Mouse (Mus musculus) mesoderm, embryonic 11.5 days (tissue): ENCODE data around the gene Cyp4f39.
A peak's percentile ranks its signal among the peaks of the same experiment; 100 is the strongest.
"Not testable (repeated sequence)": the region's sequence is repeated elsewhere in the genome, so short reads cannot be mapped to it uniquely, and the experiment has no call there.

Experiments
- DNase-seq: peaks from one replicate; pipeline ENCODE4 v3.0.0-alpha.2; 2012; ENCODE audit warnings: low read depth, low spot score

Gene Cyp4f39

DNA sequence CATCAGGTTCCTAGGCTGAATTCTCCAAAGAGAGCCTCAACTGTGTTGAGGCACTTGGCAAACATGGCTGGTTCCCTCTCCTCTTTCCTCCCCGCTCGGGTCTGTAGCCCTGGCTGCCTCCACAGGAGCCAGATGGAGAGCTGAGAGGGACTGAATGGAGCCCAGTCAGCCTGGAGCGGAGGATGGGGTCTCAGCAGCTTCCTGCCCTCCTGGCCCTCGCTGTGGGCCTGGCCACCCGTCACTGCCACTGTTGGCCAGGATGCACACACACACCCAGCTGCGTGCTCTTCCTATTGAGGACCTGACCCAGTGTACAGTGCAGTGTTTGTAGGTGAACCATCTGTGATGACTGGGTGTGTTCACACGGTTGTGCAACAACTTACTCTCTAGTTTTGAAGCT is 19.7 kb downstream of the Cyp4f39 start:
- DNase-seq, result no peak

DNA sequence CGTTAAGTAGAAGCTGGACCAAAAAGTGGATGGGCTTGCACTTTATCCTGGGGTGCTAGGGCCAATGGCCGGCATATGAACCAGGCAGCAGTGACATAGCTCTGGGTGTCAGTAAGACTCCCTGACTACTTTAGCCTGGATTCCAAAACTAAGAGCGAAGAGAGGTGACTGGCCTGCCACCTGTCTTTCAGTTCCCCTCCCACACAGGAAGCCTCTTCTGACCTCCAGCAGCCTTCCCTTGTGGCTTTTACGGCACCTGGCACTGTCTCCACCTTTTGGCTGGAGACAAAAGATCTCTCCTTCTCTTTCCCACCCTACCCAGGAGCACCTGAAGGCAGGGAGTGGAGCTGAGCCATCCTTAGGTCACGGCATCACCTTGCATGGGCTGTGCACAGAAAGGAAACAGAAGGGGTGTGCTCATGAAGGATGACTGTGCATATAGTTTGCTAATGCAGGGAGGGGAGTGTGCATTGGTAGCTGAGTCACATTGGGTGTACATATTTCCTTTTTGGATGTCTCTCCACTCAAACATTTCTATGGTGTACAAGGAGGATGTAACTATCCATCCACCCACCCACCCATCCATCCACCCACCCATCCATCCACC is 22.5 kb downstream of the Cyp4f39 start:
- no peak for DNase-seq

DNA sequence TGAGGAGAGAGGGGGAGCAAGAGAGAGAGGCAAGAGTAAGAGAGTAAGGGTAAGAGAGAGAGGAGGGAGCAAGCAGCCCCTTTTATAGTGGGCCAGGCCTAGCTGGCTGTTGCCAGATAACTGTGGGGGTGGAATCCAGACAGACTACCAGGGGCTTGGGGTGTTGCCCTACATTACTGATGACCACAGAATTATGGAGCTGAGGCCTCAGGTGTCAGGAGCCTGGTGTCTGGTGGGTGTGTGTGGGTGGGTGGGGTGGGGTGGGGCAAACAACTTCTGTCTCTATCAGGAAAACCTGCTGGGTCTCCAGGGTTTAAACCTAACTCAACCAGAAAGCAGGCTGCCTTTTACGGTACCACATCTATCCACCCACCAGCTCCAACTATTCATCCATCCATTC is 24.7 kb downstream of the Cyp4f39 start:
- DNase-seq, result no peak

DNA sequence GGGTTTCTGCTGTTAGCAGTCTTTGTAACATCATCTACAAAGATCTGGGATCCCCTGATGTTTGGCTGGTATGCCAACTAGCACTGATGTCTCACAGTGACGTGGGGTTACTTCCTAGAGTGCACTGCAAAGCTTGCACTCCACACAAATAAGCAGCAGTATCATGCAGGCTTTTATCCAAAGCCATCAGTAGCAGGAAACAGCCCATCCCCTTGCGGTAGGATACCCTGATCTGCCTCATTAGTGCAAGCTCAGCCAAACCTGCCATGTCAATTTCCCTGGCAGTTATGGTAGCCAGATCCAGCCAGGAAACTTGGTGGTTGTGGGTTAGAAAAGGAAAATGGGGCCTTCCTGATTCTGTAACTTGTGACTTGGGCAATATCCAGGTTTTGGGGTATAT is 26.2 kb downstream of the Cyp4f39 start:
- DNase-seq, result no peak

DNA sequence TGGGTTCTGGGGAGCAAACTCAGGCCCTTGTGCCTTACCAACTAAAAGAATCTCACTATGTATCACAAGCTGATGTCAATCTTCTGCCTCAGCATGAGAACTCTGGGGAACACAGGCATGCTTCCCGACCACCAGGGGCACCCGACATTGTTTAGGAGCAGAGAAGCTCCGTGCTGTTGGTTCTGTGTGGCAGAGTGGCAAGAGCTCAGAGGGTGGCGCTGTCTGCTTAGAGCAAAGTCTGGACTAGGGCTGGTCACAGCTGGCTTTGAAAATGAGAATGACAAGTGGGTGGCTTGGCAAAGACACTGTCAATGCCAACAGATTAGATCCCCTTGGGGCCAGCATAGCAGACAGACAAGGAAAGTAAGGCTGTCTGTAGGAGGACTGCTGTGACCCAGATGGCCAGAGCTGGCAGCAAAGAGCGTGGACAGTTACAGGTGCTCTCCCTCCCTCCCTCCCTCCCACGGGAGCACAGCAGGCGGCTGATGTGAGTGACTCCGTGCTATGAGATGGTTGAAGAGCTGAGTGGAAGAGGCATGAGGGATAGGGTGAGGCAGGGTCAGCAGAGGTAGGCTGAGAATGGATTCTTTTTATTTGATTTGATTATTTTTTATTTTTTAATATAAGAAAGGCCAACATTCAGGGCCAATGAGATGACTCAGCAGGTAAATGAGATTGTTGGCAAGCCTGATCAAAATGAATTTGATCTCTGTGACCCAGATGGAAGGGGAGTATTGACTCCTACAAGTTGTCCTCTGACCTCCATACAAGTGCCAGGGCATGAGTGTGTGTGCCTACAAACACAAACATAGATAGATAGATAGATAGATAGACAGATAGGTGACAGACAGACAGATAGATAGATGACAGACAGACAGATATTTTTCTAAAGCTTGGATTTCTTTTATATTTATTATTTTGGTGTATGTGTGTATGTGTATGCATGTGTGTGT is 27.3 kb downstream of the Cyp4f39 start:
- peak; percentile 11 for DNase-seq

DNA sequence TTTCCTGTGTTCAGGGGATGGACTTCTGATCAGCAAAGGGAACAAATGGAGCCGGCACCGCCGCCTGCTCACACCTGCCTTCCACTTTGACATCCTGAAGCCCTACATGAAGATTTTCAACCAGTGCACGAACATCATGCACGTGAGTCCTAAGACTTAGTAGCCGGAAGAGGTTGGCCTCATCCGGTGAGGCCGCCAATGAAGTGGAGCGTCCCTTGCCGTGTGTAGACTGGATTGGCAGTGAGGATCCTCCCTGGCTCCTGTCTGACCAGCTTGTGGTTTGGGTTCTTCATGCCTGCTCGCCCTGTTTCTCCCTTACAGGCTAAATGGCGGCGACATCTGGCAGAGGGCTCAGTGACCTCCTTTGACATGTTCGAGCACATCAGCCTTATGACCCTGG is 29.2 kb downstream of the Cyp4f39 start:
- DNase-seq, result no peak

DNA sequence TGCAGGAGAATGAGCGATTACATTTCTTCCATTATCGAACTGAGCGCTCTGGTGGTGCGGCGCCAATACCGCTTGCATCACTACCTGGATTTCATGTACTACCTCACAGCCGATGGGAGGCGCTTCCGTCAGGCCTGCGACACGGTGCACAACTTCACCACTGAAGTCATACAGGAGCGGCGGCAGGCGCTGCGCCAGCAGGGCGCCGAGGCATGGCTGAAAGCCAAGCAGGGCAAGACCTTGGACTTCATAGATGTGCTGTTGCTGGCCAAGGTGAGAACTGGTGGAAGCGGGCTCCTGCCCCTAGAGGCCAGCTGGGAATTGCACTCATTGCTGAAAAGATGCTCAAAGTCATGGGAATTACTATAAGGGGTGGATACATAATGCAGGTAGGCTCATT is 30.7 kb downstream of the Cyp4f39 start:
- DNase-seq, result peak; percentile 68

DNA sequence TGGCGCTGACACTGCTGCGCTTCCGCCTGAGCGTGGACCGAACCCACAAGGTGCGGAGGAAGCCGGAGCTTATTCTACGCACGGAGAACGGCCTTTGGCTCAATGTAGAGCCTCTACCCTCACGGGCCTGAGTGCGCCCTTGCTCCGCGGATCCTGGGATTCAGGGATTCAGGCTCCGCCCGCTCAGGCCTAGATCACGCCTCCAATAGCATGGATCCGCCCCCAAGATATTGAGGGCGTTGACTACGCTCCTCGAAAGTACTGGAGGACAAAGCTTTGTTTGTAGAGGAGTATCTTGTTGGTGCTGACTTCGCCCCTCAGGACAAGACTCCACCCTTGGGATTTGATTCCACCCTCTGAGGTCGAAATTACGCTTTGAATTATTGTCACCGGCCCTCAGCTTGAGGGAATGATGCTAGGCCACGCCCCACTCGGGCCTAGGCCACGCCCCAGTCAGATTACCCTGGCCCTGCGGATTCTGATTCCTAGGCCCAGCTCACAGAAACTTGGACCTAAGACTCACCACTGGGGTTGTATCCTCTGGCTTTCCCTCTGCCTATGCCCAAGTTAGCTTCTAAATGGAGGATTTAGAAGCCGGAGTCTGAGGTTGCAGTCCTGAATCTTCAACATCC is 39.9 kb downstream of the Cyp4f39 start:
- peak; percentile 48 for DNase-seq

DNA sequence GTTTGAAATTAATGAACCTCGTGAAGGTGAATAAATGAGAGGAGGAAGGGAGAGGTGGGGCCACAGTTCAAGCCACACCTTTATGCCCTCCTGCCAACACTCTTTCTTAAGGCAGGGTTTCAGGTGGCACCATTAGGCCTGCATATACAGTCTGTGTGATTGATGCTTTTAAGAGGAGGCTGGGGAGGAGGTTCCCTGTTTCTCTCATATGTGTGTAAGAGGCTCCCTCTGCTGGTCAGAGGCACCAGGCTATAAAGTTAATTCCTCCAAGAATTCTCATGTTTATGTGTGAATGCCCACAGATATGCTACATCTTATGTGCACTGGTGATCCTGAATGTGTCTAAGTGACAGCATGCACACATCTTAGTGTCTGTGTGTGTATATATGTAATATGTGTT is 42.1 kb downstream of the Cyp4f39 start:
- peak; percentile 77 for DNase-seq

DNA sequence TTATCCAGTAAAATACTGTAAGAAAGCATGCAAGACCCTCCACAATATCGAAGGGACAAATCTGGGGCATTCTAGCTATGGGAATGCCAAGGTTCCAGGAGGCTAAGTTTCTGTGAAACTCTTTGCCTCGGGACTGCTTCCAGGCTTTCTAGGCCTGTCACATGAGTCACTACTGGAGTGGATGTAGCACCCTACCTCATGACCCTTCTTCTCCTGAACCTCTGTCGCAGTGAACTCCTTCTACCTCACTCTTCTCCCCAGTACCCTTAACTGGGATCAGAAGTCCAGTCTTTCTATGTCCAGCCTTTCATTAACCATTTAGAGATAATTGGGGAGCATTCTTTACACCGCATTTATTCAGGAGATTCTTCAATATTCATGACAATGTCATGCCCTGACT is 48.0 kb downstream of the Cyp4f39 start:
- DNase-seq, result not testable (repeated sequence)

DNA sequence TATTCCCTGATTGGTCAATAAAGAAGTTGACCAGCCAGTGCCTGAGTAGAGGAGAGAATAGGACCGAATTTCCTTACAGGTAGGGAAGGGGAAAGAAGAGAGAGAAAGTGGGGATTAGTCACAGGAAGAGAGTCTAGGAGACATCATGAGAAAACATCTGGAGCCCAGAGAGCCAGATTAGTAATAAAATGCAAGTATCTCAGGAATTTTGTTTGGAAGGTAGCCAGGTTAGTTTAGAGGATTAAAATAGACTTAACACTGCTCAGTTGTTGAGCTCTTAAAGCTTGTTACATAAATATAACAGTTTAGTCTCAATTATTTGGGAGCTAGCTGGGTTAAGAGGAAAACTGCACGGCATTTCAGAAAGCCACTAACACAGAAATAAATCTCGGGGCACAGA is 48.5 kb downstream of the Cyp4f39 start:
- DNase-seq, result no peak

DNA sequence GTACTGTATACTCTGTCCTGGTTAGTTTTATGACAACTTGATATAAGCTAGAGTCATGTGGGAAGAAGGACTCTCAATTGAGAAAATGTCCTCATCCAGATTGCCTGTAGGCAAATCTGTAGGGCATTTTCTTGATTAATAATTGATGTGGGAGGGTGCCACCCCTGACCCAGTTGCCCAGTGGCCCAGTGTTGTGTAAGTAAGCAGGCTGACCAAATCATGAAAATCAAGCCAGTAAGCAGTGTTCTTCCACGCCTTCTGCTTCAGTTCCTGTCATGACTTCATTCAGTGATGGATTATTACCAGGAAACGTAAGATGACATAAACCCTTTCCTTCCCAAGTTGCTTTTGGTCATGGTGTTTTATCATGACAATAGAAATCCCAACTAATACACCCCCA is 50.6 kb downstream of the Cyp4f39 start:
- no peak for DNase-seq

DNA sequence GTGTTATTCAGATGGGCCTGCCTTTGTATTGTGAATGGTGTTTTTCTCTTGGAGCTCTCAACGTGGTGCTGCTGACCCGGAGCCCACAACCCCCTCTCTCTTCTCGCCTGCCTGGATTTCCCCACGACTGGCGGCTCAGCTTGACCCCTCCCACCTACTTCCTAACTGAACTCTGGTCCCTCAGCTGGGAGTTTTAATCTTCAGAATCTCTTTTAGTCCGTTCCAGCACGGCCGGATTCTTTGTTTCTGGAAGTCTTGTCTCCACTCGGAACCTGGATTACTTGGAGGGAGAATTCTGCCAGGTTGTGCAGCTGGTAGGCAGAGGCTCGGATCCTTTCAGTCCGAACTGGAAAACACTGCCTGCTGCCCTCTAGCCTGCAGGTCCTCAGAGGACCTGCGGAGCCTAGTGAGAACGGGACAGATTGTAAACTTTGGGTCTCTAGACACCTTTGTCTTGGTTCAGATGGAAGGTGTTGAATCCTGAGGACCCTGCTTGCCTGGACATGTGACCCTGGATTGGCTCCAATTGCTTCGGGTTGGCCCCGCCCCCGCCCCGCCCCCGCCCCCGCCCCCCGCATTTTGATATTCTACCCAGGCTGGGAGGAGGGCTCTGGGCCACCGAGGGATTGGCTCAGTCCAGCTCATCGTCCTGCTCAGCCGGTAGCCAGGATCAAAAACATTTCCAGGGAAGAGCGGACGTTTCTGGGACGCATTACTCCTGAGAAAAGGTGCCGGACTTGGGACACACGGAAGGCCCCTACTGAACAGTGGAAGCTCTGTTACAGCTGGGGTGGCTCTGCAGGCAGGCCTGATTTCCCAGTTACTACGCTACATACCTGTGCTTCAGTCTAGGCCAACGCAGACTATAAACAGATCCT is 53.6 kb downstream of the Cyp4f39 start, which contains the start of gene Cyp4f17:
Gene Cyp4f17 (plus strand): TSS at position 200 of the 878 bp plus-strand sequence.
- peak; percentile 79 for DNase-seq

DNA sequence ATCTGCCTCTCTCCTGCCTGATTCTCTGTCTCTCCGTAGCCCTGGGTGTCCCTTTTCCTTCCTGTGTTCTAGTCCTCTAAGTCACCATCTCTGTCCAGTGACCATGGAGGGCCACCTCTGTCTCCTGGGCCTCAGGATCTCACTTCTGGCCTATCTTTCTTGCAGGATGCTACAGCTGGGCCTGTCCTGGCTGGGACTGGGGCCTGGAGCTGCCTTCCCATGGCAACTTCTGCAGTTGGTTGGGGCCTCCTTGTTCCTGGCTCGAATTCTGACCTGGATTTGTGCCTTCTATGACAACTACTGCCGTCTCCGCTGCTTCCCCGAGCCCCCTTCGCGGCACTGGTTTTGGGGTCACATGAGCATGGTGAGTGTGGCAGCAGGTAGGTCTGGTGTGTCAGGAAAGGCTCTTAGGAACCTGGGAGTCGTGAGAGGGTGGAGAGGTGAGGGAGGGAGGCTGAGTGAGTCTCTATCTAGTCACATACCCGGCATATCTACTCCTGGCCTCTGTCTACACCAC is 54.3 kb downstream of the Cyp4f39 start:
- DNase-seq, result no peak

DNA sequence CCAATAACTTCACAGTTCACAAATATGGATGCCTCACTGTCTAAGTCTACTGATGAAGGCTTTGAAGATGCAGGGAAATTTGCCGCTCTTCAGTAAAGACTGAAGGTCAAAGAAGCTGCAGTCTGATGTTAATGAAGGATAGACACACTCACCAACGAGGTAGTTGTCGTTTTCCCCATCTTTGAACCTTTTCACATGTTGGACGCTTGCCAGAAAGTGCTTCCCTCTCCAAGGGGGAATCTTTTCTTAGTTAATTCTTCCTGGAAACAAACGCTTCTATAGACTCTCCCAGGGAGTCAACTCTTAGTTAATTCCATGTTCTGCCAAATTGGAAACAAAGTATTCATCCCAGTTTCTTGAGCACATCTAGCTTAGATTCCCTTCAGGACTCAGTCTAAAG is 63.6 kb downstream of the Cyp4f39 start:
- DNase-seq, result no peak

DNA sequence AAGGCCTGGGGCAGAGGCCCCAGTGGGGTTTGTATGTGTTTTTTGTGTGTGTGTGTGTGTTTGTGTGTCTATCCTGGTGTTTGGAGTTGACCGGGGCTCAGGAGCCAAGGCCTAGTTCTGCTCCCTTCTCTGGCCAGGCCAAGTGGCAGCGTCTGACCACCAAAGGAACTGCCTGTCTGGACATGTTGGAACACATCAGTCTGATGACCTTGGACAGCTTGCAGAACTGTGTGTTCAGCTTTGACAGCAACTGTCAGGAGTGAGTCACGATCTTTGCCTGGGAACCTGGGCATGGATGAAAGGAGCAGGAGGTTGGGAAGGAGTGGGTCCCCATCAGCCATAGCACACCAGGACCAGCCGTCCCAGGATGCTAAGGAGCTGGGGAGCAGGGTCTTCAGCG is 69.5 kb downstream of the Cyp4f39 start:
- no peak for DNase-seq

DNA sequence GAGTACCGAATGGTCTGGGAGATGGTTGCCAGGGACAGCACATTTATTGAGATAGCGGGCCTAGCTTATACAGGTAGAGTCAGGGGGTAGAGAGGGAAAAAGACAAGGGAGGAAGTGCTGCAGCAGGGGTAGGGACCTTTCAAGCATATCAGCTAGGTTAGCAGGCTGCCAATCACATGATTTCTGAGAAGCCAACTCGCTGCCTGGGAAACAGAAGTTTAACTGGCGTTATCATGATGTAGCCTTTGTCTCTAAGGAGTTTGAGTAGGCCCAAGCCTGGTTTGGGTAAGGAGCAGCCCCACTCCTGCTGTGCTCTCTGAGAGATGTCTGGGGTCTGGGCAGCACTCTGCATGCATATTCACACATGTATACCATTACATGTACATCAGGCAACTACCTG is 69.9 kb downstream of the Cyp4f39 start:
- DNase-seq, result no peak

DNA sequence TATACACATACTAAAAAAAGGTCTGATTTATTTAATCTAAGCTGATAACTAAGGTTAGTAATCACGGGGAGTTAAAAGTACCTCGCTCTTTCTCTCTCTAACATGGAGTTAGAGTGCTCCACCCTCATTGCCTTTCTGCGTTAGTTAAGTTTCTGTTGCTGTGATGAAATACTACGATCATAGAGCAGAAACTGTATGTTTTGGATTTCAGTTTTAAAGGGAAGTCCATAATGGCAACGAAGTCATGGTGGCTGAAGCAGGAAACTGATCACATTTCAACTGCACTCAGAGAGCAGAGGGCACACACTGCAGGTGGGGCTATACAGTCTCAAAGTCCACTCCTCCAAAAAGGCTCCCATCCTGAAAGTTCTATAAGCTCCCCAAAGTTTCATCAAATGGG is 70.3 kb downstream of the Cyp4f39 start:
- no peak for DNase-seq

DNA sequence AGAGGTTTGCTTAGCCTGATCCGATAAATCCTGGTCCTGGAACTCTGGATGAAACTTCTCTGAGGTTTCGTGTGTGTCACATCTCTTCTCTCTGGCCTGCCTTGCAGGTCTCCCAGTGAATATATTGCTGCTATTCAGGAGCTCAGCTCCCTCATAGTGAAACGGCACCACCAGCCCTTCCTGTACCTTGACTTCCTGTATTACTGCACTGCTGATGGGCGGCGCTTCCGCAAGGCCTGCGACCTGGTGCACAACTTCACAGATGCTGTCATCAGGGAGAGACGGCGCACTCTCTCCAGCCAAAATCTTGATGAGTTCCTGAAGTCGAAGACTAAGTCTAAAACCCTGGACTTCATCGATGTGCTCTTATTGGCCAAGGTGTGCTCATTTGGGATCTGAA is 71.4 kb downstream of the Cyp4f39 start:
- no peak for DNase-seq

DNA sequence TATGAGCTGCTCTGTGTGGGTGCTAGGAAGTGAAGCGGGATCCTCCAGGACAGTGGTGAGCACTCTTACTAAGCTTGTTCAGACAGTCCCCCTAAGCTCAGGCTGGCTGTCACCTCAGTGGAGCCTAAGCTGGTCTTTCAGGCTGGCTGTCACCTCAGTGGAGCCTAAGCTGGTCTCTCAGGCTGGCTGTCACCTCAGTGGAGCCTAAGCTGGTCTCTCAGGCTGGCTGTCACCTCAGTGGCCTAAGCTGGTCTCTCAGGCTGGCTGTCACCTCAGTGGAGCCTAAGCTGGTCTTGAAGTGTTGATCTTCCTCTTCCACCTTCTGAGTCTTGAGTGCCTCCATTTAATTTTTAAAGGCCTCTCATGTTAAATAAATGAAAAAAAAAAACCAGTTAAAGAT is 73.8 kb downstream of the Cyp4f39 start:
- DNase-seq, result not testable (repeated sequence)

DNA sequence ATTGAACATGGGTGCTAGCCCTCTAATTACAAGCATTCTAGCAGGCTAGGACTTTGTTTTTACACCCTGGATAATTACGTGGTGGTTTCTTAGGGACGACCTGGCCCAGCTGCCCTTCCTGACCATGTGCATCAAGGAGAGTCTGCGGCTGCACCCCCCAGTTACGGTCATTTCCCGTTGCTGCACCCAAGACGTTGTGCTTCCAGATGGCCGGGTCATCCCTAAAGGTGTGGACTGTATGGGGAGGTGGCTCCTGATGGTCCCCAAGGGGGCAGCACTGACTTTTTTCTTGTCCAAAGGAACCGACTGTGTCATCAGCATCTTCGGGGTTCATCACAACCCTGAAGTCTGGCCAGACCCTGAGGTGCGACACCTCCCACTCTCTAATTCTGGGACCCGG is 75.2 kb downstream of the Cyp4f39 start:
- no peak for DNase-seq
